Mouse (Mus musculus) common myeloid progenitor, adult 5-6 weeks (primary cell): ENCODE data around the gene Ptpn13. TPM values are rescaled to one million over a fixed set of nuclear protein-coding genes. Genes with fewer than 3 reads are reported as not detected.
A peak's percentile ranks its signal among the peaks of the same experiment; 100 is the strongest.

Experiments used
- ATAC-seq: replicated peaks from 2 replicates; pipeline ENCODE4 v1.8.0; 2016; ENCODE audit warnings: low read depth, mild to moderate bottlenecking, moderate TSS enrichment, inconsistent platforms; ENCODE audit not compliant: poor library complexity, severe bottlenecking
- total RNA-seq: library from RNA; stranded (forward); fragments of 200-1000, 187-1606 nt; gene quantifications from 2 replicates; pipeline ENCODE4 v1.2.3, GENCODE M21; 2017

The Ptpn13 gene
- 1.4 and 2.4 TPM in 2 replicates for total RNA-seq

- ATAC-seq = peak; percentile 88
These were observed at the start of gene Ptpn13 for GRCm38 (mm10) chr5:103424678-103425319. Gene Ptpn13, plus strand, starts transcription at chr5:103425192.

GRCm38 (mm10) chr5:103375226-103375625 lies 49.8 kb upstream of the Ptpn13 start:
- no peak for ATAC-seq

DNA sequence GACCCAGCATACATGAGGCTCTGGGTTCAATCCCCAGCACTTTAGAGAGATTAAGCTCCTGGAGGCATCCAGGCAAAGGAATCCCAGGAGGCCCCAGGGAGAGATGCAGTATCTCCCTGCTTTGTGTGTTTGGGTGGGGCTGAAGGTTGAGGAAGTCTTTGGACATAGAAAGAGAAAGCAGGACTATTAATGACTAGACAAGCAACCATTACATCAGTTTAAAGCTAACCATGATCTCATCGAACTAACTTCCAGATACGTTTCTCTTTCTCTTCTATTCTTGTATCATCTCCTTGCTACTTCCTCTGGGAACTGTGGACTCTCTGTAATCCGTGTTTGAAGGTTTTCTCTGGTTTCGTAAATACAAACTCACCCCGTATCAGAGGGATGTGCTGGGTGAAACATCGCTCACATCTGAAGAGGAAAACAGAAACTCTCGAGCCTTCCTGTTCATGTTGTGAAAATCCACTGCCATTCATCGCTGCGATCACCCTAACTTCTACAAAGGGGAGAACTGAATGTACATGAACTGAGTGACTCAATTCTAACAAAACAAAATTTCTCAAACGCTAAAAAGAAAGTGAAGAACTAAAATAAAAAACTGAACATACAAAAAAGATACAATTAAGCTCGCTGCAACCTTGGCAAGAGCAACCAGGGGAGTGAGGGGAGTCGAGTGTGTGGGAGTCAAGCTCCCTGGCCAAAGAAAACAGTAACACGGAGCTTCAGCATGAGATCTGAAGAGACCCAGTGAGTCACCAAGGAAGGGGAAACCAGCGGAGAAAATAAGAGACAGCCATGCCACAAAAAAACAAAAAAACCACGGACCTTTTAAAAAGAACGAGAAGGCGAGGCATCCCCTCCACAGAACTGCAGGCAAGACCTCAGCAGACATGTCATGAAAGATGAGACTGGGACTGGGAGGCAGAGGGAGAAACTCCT lies 48.4 kb upstream of the Ptpn13 start:
- no peak for ATAC-seq

- ATAC-seq = peak; percentile 70
These were observed 47.4 kb upstream of the Ptpn13 start for GRCm38 (mm10) chr5:103377493-103378130.

GRCm38 (mm10) chr5:103380785-103381527 lies 44.0 kb upstream of the Ptpn13 start:
- 0 out of 2 replicates have a peak, but pooled peaks have one; percentile 13 for ATAC-seq

DNA sequence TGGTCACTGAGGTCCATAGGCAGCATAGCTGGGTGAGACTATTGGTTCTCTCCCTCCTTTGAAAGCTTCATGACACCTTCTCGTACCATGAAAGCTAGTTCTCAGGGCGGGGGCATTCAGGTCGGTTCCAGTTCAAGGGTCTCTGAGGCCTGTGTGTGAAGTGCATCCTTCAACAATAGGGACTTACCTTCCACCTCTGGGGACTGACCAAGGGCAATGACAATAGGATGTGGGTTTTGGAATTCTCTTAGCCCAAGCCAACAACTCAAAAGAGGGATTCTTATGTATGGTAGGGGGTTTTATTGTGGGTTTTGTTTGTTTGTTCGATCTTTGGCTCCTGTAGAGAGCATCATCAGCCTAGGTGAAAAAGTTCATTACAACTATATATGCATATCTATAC lies 42.0 kb upstream of the Ptpn13 start:
- no peak for ATAC-seq

DNA sequence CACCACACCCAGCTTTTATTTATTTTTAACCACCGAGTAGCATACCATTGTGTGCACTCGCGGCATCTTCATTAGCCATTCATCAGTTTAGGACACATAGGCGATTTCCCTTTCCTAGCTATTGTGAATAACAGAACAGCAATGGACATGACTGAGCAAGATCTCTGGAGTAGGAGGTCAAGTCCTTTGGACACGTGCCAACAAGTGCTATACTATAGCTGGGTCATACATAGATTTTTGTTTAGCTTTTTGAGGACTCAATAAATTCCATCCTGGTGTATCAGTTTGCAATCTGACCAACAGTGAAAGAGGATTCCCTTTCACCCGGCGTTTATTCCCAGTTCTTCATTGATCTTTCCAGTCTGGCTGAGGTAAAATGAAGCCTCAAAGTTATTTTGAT lies 41.0 kb upstream of the Ptpn13 start:
- no peak for ATAC-seq

DNA sequence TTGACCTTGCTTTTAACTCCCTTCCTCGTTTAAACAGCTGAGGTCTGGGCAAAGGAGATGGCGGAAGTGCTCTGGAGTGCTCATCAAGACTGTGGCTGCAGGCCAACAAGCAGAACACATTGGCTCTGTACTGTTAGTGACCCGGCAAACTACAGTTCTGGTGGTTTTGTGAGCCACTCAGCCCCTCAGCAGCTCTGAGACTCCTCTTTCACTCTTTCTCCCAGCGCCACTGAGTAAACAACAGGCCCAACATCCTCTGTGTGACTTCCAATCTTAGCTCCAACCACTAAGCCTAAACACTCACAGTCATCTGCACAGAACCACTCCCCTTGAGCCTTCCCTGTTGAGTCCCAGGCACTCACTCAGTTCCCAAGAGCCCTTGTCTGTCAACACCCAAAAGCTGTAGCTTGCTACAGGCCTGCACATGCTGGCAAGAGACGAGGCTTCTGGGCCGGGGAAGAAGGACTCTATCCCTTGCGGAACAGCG lies 37.4 kb upstream of the Ptpn13 start:
- ATAC-seq = peak; percentile 65

DNA sequence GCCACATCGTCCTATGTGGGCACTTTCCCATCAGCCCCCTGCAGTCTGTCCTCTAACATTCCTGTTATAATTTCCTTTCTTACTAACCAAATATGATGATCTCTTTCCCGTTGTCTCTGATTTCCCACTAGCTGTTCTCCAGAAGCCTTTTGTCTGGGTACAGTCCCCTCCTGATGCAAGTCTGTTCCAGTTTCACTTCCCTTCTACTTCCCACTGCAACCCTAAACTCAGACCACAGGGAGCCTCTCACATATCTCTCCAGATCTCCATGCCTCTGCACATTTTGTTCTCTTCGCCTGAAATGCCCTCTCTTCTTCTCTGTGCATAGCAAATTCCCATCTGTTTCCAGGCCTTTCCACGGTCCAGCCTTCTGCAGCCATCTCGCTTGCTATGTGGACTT lies 35.6 kb upstream of the Ptpn13 start:
- peak; percentile 91 for ATAC-seq

- no peak for ATAC-seq
These were observed 31.8 kb upstream of the Ptpn13 start for GRCm38 (mm10) chr5:103393220-103393619.

DNA sequence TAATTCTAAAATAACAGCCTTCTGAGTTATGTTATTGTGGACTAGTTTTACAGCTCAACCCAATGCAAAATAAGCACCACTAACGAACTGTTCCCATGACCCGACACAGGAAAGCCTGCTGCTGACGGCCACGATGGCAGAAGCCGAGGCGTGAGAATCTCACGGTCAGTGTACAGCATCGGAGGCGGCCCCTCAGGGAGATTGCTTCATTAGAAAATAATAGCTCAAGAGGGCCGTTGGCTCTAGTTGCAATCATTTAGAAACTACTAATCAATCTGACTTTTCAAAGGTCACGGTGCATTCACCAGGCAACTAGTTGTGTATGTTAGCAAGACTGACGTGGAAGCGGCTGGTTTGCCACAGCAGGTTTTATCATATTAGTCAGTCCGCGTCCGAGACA lies 31.2 kb upstream of the Ptpn13 start:
- ATAC-seq = no peak

DNA sequence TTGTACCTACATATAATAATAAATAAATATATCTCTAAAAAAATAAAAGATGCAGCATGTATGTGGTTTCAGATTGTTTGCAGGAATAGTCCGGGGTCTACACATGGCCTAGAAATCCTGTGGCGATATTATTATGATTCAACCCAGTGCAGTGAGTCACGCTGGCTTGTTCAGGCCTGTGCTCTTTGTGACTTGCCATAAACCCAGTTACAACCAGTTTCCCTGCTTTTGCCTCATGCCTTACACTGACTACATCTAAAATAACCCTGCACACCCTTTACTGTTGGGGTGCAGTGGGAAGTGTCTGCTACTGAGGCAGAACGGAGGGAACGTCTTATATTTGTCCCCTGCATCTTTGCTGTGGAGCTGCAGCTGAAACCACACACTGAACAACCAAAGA lies 29.3 kb upstream of the Ptpn13 start:
- ATAC-seq = no peak

GRCm38 (mm10) chr5:103397429-103397828 lies 27.6 kb upstream of the Ptpn13 start:
- no peak for ATAC-seq

- no peak for ATAC-seq
These were observed 20.6 kb upstream of the Ptpn13 start for GRCm38 (mm10) chr5:103404213-103404968.

- ATAC-seq = no peak
These were observed 19.1 kb upstream of the Ptpn13 start for GRCm38 (mm10) chr5:103405921-103406320.

- no peak for ATAC-seq
These were observed 12.8 kb upstream of the Ptpn13 start for GRCm38 (mm10) chr5:103412020-103412747.

- no peak for ATAC-seq
These were observed 10.4 kb upstream of the Ptpn13 start for GRCm38 (mm10) chr5:103414542-103414941.

DNA sequence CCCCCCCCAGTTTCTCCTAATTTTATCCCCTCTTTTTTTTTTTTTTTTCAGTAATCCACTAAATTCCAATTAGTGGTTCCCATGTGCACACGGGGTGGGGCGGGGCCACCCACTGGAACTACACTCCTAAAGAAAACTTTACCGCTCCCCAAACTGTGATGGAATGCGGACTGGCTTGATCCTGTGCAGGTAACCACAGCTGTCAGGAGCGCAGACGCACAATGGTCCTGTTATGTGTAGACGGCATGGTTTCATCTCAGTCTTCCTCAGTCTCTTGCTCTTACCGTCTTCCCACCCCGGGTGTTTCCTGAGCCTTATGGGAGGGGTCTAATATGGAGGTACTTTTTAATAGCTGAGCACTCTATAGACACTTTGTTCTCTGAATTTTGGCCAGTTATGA lies 7.0 kb upstream of the Ptpn13 start:
- ATAC-seq = no peak

- no peak for ATAC-seq
These were observed 6.1 kb upstream of the Ptpn13 start for GRCm38 (mm10) chr5:103418886-103419285.
